Mouse (Mus musculus): ENCODE measurements around the gene Sptbn1. TPM values are rescaled to one million over a fixed set of nuclear protein-coding genes. Genes with fewer than 3 reads are reported as not detected.
"Not testable (repeated sequence)": the region's sequence is repeated elsewhere in the genome, so short reads cannot be mapped to it uniquely, and the experiment has no call there.

The Sptbn1 gene
- total RNA-seq, 2 experiments from 2014 or later: 564 to 576 TPM

GRCm38 (mm10) chr11:30268648-30269375, 837 bp upstream of the Sptbn1 start:
- Histone ChIP-seq H3K27ac (peak overlapping the region; percentile 99), H3K4me3 (peak overlapping the region; percentile 94)
- no peak for DNase-seq (ENCODE audit: low spot score in 2 of 2)
- TF ChIP-seq CTCF (conservative IDR thresholded peaks at IDR 0.05): no peak

DNA sequence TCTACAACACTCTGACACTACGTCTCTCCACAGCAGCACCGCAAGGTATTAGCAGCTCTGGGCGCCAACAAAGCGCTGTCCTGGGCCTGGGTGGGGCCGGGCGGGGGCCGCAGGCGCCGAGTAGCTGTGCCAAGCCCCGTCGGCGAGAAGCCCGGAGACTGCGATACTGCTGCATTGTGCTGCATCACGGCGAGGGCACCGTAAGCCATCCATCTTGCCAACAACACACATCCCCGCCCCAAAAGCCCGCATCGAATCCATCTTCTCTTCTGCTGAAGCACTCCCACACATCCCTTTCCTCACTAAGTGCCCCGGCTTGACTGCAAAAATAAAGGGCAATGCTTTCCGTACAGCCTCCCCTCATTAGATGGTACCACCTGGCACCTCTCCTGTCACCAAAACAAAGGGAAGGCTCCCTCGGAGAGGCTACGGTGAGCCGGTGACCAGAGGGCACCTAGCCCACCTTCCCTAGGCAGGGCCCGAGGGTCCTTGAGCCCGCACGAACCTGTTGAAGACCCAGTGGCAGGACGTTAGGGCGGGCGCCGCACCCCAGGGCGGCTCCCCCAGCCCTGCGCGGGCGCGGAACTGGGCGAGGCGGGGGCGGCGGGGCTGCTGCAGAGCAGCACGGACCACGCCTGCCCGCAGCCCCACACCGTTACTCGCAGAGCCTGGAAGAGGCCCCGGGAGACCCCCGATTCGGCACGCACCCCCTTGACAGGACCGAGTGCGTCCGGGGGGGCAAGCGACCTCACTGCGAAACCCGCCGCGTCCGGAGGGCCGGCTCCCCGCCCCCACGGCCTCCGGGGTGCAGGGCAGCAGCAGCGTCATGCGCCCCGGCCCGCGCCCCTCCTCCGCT, 711 bp downstream of the Sptbn1 start:
- DNase-seq (ENCODE audit: low spot score in 2 of 2): peak; percentile 62 to 63
- Histone ChIP-seq H3K27ac (peak overlapping the region; percentile 99), H3K4me3 (peak overlapping the region; percentile 94)
- no peak for TF ChIP-seq CTCF (conservative IDR thresholded peaks at IDR 0.05)

DNA sequence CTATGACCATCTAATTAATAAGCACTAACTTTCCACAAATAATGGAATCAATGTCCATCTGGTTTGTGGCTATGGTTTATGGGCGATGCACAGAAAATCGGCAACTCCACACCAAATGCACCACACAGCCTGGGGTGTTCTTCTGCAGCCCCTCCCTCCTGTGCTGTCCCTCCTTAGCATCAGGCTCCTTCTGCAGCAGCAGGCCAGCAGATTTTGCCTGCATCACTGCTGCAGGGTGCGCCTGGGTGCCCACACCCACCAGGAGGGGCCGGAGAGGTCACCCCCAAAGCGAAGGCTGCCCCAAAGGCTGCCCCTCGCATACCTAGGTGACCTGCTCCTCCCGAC, 1.3 kb downstream of the Sptbn1 start:
- H3K4me3 ChIP-seq: peak overlapping the region; percentile 94
- no peak for TF ChIP-seq CTCF (conservative IDR thresholded peaks at IDR 0.05)
- peak overlapping the region; percentile 99 for H3K27ac ChIP-seq
- DNase-seq (ENCODE audit: low spot score in 2 of 2): no peak

DNA sequence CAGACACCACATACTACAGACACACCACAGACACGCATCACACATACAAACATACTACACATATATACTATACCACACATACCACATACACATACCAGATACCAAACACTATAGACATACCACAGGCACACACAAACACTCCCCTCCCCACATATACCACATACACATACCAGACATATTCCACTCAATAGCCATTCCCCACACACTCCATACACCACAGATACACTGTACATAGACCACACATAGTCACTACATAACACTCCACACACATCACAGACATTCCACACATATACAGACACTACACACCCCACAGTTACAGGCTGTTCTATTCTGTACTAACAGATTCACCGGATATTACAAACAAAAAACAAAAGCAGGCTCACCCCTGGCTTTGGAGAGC, 2.3 kb downstream of the Sptbn1 start:
- no peak for TF ChIP-seq CTCF (conservative IDR thresholded peaks at IDR 0.05)
- Histone ChIP-seq H3K4me3 (peak overlapping the region; percentile 94), H3K27ac (peak overlapping the region; percentile 99)
- DNase-seq (ENCODE audit: low spot score in 2 of 2): no peak

- no peak for TF ChIP-seq CTCF (conservative IDR thresholded peaks at IDR 0.05)
- peak overlapping the region; percentile 94 for H3K4me3 ChIP-seq
- H3K27ac ChIP-seq: peak overlapping the region; percentile 19; the same call in 1 of the 2 replicates
- DNase-seq (ENCODE audit: low spot score in 2 of 2): no peak
Observed at GRCm38 (mm10) chr11:30263627-30264026, 4.3 kb downstream of the Sptbn1 start.

- no peak for DNase-seq (ENCODE audit: low spot score in 2 of 2)
- no peak for TF ChIP-seq CTCF (conservative IDR thresholded peaks at IDR 0.05)
- no peak overlapping the region for H3K4me3 ChIP-seq
- no peak overlapping the region for H3K27ac ChIP-seq
Observed at GRCm38 (mm10) chr11:30258739-30259350, 9.1 kb downstream of the Sptbn1 start.

- peak overlapping the region; percentile 43; the same call in 1 of the 2 replicates for H3K27ac ChIP-seq
- no peak for TF ChIP-seq CTCF (conservative IDR thresholded peaks at IDR 0.05)
- H3K4me3 ChIP-seq: no peak overlapping the region
- no peak for DNase-seq (ENCODE audit: low spot score in 2 of 2)
Observed at GRCm38 (mm10) chr11:30257812-30258211, 10.2 kb downstream of the Sptbn1 start.

- TF ChIP-seq CTCF (conservative IDR thresholded peaks at IDR 0.05): no peak
- H3K27ac ChIP-seq: no peak overlapping the region
- no peak for DNase-seq (ENCODE audit: low spot score in 2 of 2)
- no peak overlapping the region for H3K4me3 ChIP-seq
Observed at GRCm38 (mm10) chr11:30257085-30257484, 10.9 kb downstream of the Sptbn1 start.

GRCm38 (mm10) chr11:30256491-30256890, 11.5 kb downstream of the Sptbn1 start:
- no peak for TF ChIP-seq CTCF (conservative IDR thresholded peaks at IDR 0.05)
- DNase-seq (ENCODE audit: low spot score in 2 of 2): no peak
- H3K27ac ChIP-seq: no peak overlapping the region
- H3K4me3 ChIP-seq: no peak overlapping the region

GRCm38 (mm10) chr11:30255211-30255610, 12.8 kb downstream of the Sptbn1 start:
- DNase-seq (ENCODE audit: low spot score in 2 of 2); H3K27ac ChIP-seq; H3K4me3 ChIP-seq: not testable (repeated sequence)

DNA sequence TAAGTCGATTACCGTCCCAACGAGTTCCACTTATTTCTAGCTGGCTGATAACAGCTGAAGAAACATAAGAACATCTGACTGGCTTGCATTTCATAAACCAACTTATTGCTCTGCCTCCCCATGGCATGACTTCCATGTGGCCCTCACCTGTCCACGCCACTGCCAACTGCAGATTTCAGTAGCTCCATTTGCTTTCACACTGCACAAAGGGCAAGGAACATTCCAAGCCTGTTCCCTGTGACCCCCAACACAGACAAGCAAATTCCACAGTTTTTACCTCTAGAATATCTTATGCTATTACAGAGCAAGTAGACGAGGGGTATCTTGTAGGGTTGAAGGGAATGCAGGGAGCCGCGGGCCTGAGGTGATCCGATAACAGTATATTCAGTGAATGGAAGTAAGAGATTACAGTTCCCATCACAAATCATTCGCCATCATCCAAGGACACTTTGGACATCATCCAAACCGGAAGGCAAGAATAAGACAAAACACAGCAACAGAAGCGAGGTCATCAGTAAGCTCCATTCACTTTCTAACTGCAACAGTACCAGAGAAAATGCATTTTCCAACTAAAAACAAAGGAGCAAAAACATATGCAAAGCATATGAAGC, 16.6 kb downstream of the Sptbn1 start:
- no peak overlapping the region for H3K4me3 ChIP-seq
- no peak for TF ChIP-seq CTCF (conservative IDR thresholded peaks at IDR 0.05)
- no peak overlapping the region for H3K27ac ChIP-seq
- no peak for DNase-seq (ENCODE audit: low spot score in 2 of 2)

GRCm38 (mm10) chr11:30249452-30250016, 18.4 kb downstream of the Sptbn1 start:
- Histone ChIP-seq H3K27ac (no peak overlapping the region), H3K4me3 (no peak overlapping the region)
- peak; percentile 56 for TF ChIP-seq CTCF (conservative IDR thresholded peaks at IDR 0.05)
- DNase-seq (ENCODE audit: low spot score in 2 of 2): no peak
